Mouse (Mus musculus): ENCODE data around the gene Lhcgr. TPM values are rescaled to one million over a fixed set of nuclear protein-coding genes. Genes with fewer than 3 reads are reported as not detected.
"Not testable (repeated sequence)": the region's sequence is repeated elsewhere in the genome, so short reads cannot be mapped to it uniquely, and the experiment has no call there.

Lhcgr gene
- total RNA-seq (2021), result under 1 TPM; 0.46 to 0.93 TPM

GRCm38 (mm10) chr17:88791440-88792152, at the start of gene Lhcgr:
TSS of gene Lhcgr (minus strand) at chr17:88791990.
- intact Hi-C loops (cut with DNase I), result no loop called here
- DNase-seq, result peak; percentile 33

GRCm38 (mm10) chr17:88817601-88818000, 25.8 kb upstream of the Lhcgr start:
- no peak for DNase-seq
- intact Hi-C loops (cut with DNase I), result no loop called here

- intact Hi-C loops (cut with DNase I); DNase-seq: not testable (repeated sequence)
Measured at GRCm38 (mm10) chr17:88812943-88813342, 21.2 kb upstream of the Lhcgr start.

GRCm38 (mm10) chr17:88810807-88811206, 19.0 kb upstream of the Lhcgr start:
- no peak for DNase-seq
- intact Hi-C loops (cut with DNase I), result no loop called here

GRCm38 (mm10) chr17:88806421-88806820, 14.6 kb upstream of the Lhcgr start:
- intact Hi-C loops (cut with DNase I), result no loop called here
- no peak for DNase-seq

- no peak for DNase-seq
- intact Hi-C loops (cut with DNase I), result no loop called here
Measured at GRCm38 (mm10) chr17:88803441-88803840, 11.7 kb upstream of the Lhcgr start.

- intact Hi-C loops (cut with DNase I), result no loop called here
- no peak for DNase-seq
Measured at GRCm38 (mm10) chr17:88790680-88791079, 1.1 kb downstream of the Lhcgr start.

GRCm38 (mm10) chr17:88788392-88788791, 3.4 kb downstream of the Lhcgr start:
- no peak for DNase-seq
- intact Hi-C loops (cut with DNase I), result no loop called here

- DNase-seq, result no peak
- intact Hi-C loops (cut with DNase I), result no loop called here
Measured at GRCm38 (mm10) chr17:88786881-88787280, 4.9 kb downstream of the Lhcgr start.

GRCm38 (mm10) chr17:88786385-88786784, 5.4 kb downstream of the Lhcgr start:
- DNase-seq, result no peak
- intact Hi-C loops (cut with DNase I), result no loop called here

- intact Hi-C loops (cut with DNase I), result no loop called here
- no peak for DNase-seq
Measured at GRCm38 (mm10) chr17:88779148-88779547, 12.6 kb downstream of the Lhcgr start.

- peak; percentile 20 for DNase-seq
- intact Hi-C loops (cut with DNase I), result no loop called here
Measured at GRCm38 (mm10) chr17:88774103-88774526, 17.7 kb downstream of the Lhcgr start.

GRCm38 (mm10) chr17:88770081-88770480, 21.7 kb downstream of the Lhcgr start:
- intact Hi-C loops (cut with DNase I), result no loop called here

GRCm38 (mm10) chr17:88769283-88769859, 22.4 kb downstream of the Lhcgr start:
- intact Hi-C loops (cut with DNase I), result no loop called here

More at GRCm38 (mm10) chr17:88770081-88770480, 21.7 kb downstream of the Lhcgr start:
- no peak for DNase-seq

GRCm38 (mm10) chr17:88766857-88767256, 24.9 kb downstream of the Lhcgr start:
- intact Hi-C loops (cut with DNase I), result no loop called here
- no peak for DNase-seq

More at GRCm38 (mm10) chr17:88769283-88769859, 22.4 kb downstream of the Lhcgr start:
- no peak for DNase-seq

- no peak for DNase-seq
- intact Hi-C loops (cut with DNase I), result no loop called here
Measured at GRCm38 (mm10) chr17:88764136-88764485, 27.7 kb downstream of the Lhcgr start.

- no peak for DNase-seq
- intact Hi-C loops (cut with DNase I), result no loop called here
Measured at GRCm38 (mm10) chr17:88763396-88764135, 28.2 kb downstream of the Lhcgr start.

GRCm38 (mm10) chr17:88758003-88758437, 33.8 kb downstream of the Lhcgr start:
- intact Hi-C loops (cut with DNase I), result loop anchor here (10.0 kb wide), 1 partner anchor 187 kb away; no protein-coding TSS in a partner anchor
- no peak for DNase-seq

- intact Hi-C loops (cut with DNase I), result loop anchor here (10.0 kb wide), 1 partner anchor 189 kb away; no protein-coding TSS in a partner anchor
- no peak for DNase-seq
Measured at GRCm38 (mm10) chr17:88755776-88756175, 36.0 kb downstream of the Lhcgr start.

- intact Hi-C loops (cut with DNase I), result loop anchor here (2.0 to 10.0 kb wide), 2 partner anchors 101 to 191 kb away; no protein-coding TSS in a partner anchor
Measured at GRCm38 (mm10) chr17:88753472-88753857, 38.3 kb downstream of the Lhcgr start.

GRCm38 (mm10) chr17:88752827-88753471, 38.8 kb downstream of the Lhcgr start:
- peak; percentile 53 for DNase-seq
- intact Hi-C loops (cut with DNase I), result loop anchor here (2.0 to 10.0 kb wide), 2 partner anchors 100 to 192 kb away; no protein-coding TSS in a partner anchor

More at GRCm38 (mm10) chr17:88753472-88753857, 38.3 kb downstream of the Lhcgr start:
- no peak for DNase-seq

All from left cerebral cortex, postnatal 4 days (tissue).